Mouse (Mus musculus): Measurements from ENCODE around the gene Ptprc. TPM values are rescaled to one million over a fixed set of nuclear protein-coding genes. Genes with fewer than 3 reads are reported as not detected.

Ptprc gene
- polyA plus RNA-seq (2012; rRNA removed): 9.6 and 15.1 TPM in 2 replicates

- Histone ChIP-seq H3K4me1 (ENCODE audit: control insufficient read depth, insufficient read depth, insufficient read length, low read length) (no peaks in the 10 kb centered on the region), H3K36me3 (ENCODE audit: control insufficient read depth, insufficient read depth, low read length) (0 out of 2 replicates have a peak, but pooled peaks cover 2% of the 10 kb centered on the region), H3K4me3 (ENCODE audit: low read depth, low read length) (no peak within 1 kb of the TSS), H3K27me3 (ENCODE audit: control insufficient read depth, insufficient read depth, low read length) (no peaks in the 10 kb centered on the region), H3K27ac (ENCODE audit: insufficient read depth, low read depth, low read length) (peak within 1 kb of the TSS; percentile 78)
- 69% methylated on average over 4 of the region's 4 CpGs for WGBS
- TF ChIP-seq CTCF (IDR thresholded peaks at IDR 0.05; ENCODE audit: extremely low read depth, insufficient read length, insufficient replicate concordance, low read depth, low read length) (no peak), POLR2A (IDR thresholded peaks at IDR 0.05; ENCODE audit: low read depth, low read length) (no peak)
Observed at GRCm38 (mm10) chr1:138175494-138175893, at the start of gene Ptprc. Ptprc (minus strand) TSS chr1:138175708.

GRCm38 (mm10) chr1:138214736-138215458, 39.4 kb upstream of the Ptprc start:
- 82% methylated on average over 3 of the region's 3 CpGs for WGBS
- no peak for TF ChIP-seq POLR2A (IDR thresholded peaks at IDR 0.05; ENCODE audit: low read depth, low read length)
- TF ChIP-seq CTCF (IDR thresholded peaks at IDR 0.05; ENCODE audit: extremely low read depth, insufficient read length, insufficient replicate concordance, low read depth, low read length): no peak
- H3K27me3 ChIP-seq (ENCODE audit: control insufficient read depth, insufficient read depth, low read length): no peaks in the 10 kb centered on the region
- H3K4me3 ChIP-seq (ENCODE audit: low read depth, low read length): no peak overlapping the region
- no peak overlapping the region for H3K27ac ChIP-seq (ENCODE audit: insufficient read depth, low read depth, low read length)
- no peaks in the 10 kb centered on the region for H3K36me3 ChIP-seq (ENCODE audit: control insufficient read depth, insufficient read depth, low read length)
- no peaks in the 10 kb centered on the region for H3K4me1 ChIP-seq (ENCODE audit: control insufficient read depth, insufficient read depth, insufficient read length, low read length)

GRCm38 (mm10) chr1:138210387-138211024, 35.0 kb upstream of the Ptprc start:
- H3K27ac ChIP-seq (ENCODE audit: insufficient read depth, low read depth, low read length): no peak overlapping the region

GRCm38 (mm10) chr1:138209751-138210150, 34.2 kb upstream of the Ptprc start:
- Histone ChIP-seq H3K4me1 (ENCODE audit: control insufficient read depth, insufficient read depth, insufficient read length, low read length) (no peaks in the 10 kb centered on the region), H3K27ac (ENCODE audit: insufficient read depth, low read depth, low read length) (no peak overlapping the region), H3K27me3 (ENCODE audit: control insufficient read depth, insufficient read depth, low read length) (no peaks in the 10 kb centered on the region), H3K4me3 (ENCODE audit: low read depth, low read length) (no peak overlapping the region), H3K36me3 (ENCODE audit: control insufficient read depth, insufficient read depth, low read length) (no peaks in the 10 kb centered on the region)
- TF ChIP-seq CTCF (IDR thresholded peaks at IDR 0.05; ENCODE audit: extremely low read depth, insufficient read length, insufficient replicate concordance, low read depth, low read length) (no peak), POLR2A (IDR thresholded peaks at IDR 0.05; ENCODE audit: low read depth, low read length) (no peak)
- 33% methylated on average over 3 of the region's 3 CpGs for WGBS

More at GRCm38 (mm10) chr1:138210387-138211024, 35.0 kb upstream of the Ptprc start:
- Histone ChIP-seq H3K27me3 (ENCODE audit: control insufficient read depth, insufficient read depth, low read length) (no peaks in the 10 kb centered on the region), H3K4me1 (ENCODE audit: control insufficient read depth, insufficient read depth, insufficient read length, low read length) (no peaks in the 10 kb centered on the region), H3K36me3 (ENCODE audit: control insufficient read depth, insufficient read depth, low read length) (no peaks in the 10 kb centered on the region), H3K4me3 (ENCODE audit: low read depth, low read length) (no peak overlapping the region)
- WGBS: 83% methylated on average over 3 of the region's 3 CpGs
- no peak for TF ChIP-seq POLR2A (IDR thresholded peaks at IDR 0.05; ENCODE audit: low read depth, low read length)
- no peak for TF ChIP-seq CTCF (IDR thresholded peaks at IDR 0.05; ENCODE audit: extremely low read depth, insufficient read length, insufficient replicate concordance, low read depth, low read length)

GRCm38 (mm10) chr1:138206041-138206440, 30.5 kb upstream of the Ptprc start:
- WGBS: 78% methylated on average over 7 of the region's 7 CpGs
- H3K4me3 ChIP-seq (ENCODE audit: low read depth, low read length): no peak overlapping the region
- H3K36me3 ChIP-seq (ENCODE audit: control insufficient read depth, insufficient read depth, low read length): no peaks in the 10 kb centered on the region
- no peaks in the 10 kb centered on the region for H3K27me3 ChIP-seq (ENCODE audit: control insufficient read depth, insufficient read depth, low read length)
- no peak overlapping the region for H3K27ac ChIP-seq (ENCODE audit: insufficient read depth, low read depth, low read length)
- no peaks in the 10 kb centered on the region for H3K4me1 ChIP-seq (ENCODE audit: control insufficient read depth, insufficient read depth, insufficient read length, low read length)
- TF ChIP-seq CTCF (IDR thresholded peaks at IDR 0.05; ENCODE audit: extremely low read depth, insufficient read length, insufficient replicate concordance, low read depth, low read length) (no peak), POLR2A (IDR thresholded peaks at IDR 0.05; ENCODE audit: low read depth, low read length) (no peak)

DNA sequence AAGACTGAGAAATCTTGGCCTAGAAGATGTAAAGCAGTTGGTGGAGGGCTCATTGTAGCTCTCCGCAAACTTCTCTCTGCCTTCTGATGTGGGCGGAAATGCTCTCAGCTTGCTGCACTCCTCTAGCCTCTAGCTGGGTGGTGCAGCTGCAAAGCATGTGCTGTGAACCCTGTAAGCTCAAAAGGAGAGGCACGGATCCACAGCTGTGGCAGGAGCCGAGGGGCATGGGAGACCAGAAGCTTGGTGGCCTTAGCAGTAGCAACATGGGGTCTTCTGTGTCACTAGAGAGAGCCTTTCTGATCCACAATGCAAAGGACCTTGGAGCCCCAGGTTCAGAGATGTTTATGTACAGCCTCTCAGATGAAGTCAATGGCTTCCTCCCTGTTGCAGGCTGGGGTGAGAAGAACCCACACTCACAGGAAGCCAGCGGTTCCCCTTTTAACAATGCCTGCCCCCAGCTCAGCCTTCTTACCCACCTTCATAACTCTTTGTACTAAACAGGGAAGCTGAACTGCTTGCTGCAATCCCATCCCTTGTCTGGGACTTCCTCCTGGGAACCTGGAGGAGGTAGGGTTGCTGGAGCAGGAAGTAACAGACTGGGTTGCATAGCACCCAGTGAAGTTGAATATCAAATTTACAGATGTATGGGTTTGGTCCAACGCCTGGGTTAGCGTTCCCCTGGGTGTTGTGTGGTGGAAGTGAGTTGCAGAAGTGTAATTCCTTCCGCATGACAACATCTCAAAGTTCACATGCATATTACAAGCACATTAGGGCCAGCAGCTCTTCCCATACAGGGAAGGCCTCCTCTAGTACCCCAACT, 16.4 kb upstream of the Ptprc start:
- 65% methylated on average over 8 of the region's 8 CpGs for WGBS

More for the DNA sequence above, 16.4 kb upstream of the Ptprc start:
- H3K27me3 ChIP-seq (ENCODE audit: control insufficient read depth, insufficient read depth, low read length): no peaks in the 10 kb centered on the region
- peaks cover 3% of the 10 kb centered on the region; the same call in 1 of the 2 replicates for H3K4me1 ChIP-seq (ENCODE audit: control insufficient read depth, insufficient read depth, insufficient read length, low read length)
- peak overlapping the region; percentile 68 for H3K27ac ChIP-seq (ENCODE audit: insufficient read depth, low read depth, low read length)
- TF ChIP-seq CTCF (IDR thresholded peaks at IDR 0.05; ENCODE audit: extremely low read depth, insufficient read length, insufficient replicate concordance, low read depth, low read length) (no peak), POLR2A (IDR thresholded peaks at IDR 0.05; ENCODE audit: low read depth, low read length) (no peak)
- H3K4me3 ChIP-seq (ENCODE audit: low read depth, low read length): peak overlapping the region; percentile 22; the same call in 1 of the 2 replicates
- no peaks in the 10 kb centered on the region for H3K36me3 ChIP-seq (ENCODE audit: control insufficient read depth, insufficient read depth, low read length)

Measured in small intestine, adult 2 months (tissue).